Mouse (Mus musculus) limb, embryonic 14.5 days (tissue): Measurements from ENCODE around the gene Dot1l. TPM values are rescaled to one million over a fixed set of nuclear protein-coding genes. Genes with fewer than 3 reads are reported as not detected.
"Not testable (repeated sequence)": the region's sequence is repeated elsewhere in the genome, so short reads cannot be mapped to it uniquely, and the experiment has no call there.

ENCODE experiments used
- ATAC-seq: fragments of 200-750 bp; cut with Nextera tagmentation; 2 replicates; pipeline ENCODE4 v1.8.0; 2017; ENCODE audit warnings: low read depth, moderate number of reproducible peaks, moderate TSS enrichment; ENCODE audit not compliant: low FRiP score
- DNase-seq: peaks from one replicate; pipeline ENCODE4 v3.0.0-alpha.2; 2015; ENCODE audit warnings: low spot score
- H3K27ac ChIP-seq: fragments of 300-500 bp; sonication (generic); replicated peaks from 2 replicates; pipeline ENCODE4 v1.5.1; 2014; ENCODE audit warnings: low read depth, mild to moderate bottlenecking, low read length, moderate library complexity, mixed read lengths
- H3K27me3 ChIP-seq: fragments of 300-500 bp; sonication (generic); 2 replicates; pipeline ENCODE4 v1.6.1; 2014; ENCODE audit warnings: low read length, mixed read lengths; ENCODE audit not compliant: control insufficient read depth, insufficient read depth
- H3K36me3 ChIP-seq: fragments of 300-500 bp; sonication (generic); 2 replicates; pipeline ENCODE4 v1.6.1; 2014; ENCODE audit warnings: mild to moderate bottlenecking, low read length, moderate library complexity, mixed read lengths; ENCODE audit not compliant: control insufficient read depth, insufficient read depth
- H3K4me1 ChIP-seq: fragments of 300-500 bp; sonication (generic); 2 replicates; pipeline ENCODE4 v1.6.1; 2014; ENCODE audit warnings: antibody characterized with exemption, low read length, mixed read lengths; ENCODE audit not compliant: control insufficient read depth, insufficient read depth
- H3K4me2 ChIP-seq: fragments of 300-500 bp; sonication (generic); replicated peaks from 2 replicates; pipeline ENCODE4 v1.6.1; 2014; ENCODE audit warnings: low read depth, mild to moderate bottlenecking, low read length, moderate library complexity; ENCODE audit not compliant: severe bottlenecking
- H3K4me3 ChIP-seq: fragments of 300-500 bp; sonication (generic); replicated peaks from 2 replicates; pipeline ENCODE4 v1.5.1; 2014; ENCODE audit warnings: low read length
- H3K9ac ChIP-seq: fragments of 300-500 bp; sonication (generic); 2 replicates; pipeline ENCODE4 v1.6.1; 2014; ENCODE audit warnings: mild to moderate bottlenecking, low read depth, low read length, moderate library complexity; ENCODE audit not compliant: severe bottlenecking
- H3K9me3 ChIP-seq: fragments of 300-500 bp; sonication (generic); 2 replicates; pipeline ENCODE4 v1.6.1; 2016; ENCODE audit warnings: low read length; ENCODE audit not compliant: control insufficient read depth
- POLR2A ChIP-seq: fragments of 200-500 bp; IDR thresholded peaks from 2 replicates; pipeline ENCODE4 v1.8.0; 2012; ENCODE audit warnings: inconsistent platforms, mild to moderate bottlenecking, moderate library complexity, borderline replicate concordance; ENCODE audit not compliant: insufficient read depth, insufficient read length; ENCODE audit errors: extremely low read depth
- WGBS: fragments of 180-500 bp; shearing (Covaris S2); extraction: QIAGEN DNeasy Blood & Tissue Kit; methylation state at CpG from one replicate; pipeline ENCODE4 v1.1.7; 2014; 5-methylcytosine and 5-hydroxymethylcytosine counted together
- polyA plus RNA-seq, 2 experiments: library from polyadenylated mRNA; depleted of rRNA in 1 of 2; stranded (reverse) in 1 of 2; unstranded in 1 of 2; fragments of >200 nt; fragmentation: Nextera tagmentation in 1 of 2; extraction: Ambion mirVana in 1 of 2; gene quantifications; 2 replicates each; pipeline versions ENCODE4 v1.2.1 to v1.2.3; 2012 to 2014

The Dot1l gene
- polyA plus RNA-seq, 2 experiments, result 22.7 to 55.1 TPM

GRCm38 (mm10) chr10:80813366-80813765 is 58.4 kb downstream of the Dot1l start, which contains the start of gene Jsrp1:
Gene Jsrp1 (minus strand): TSS chr10:80813498.
- Histone ChIP-seq H3K4me2 (no peak within 1 kb of the TSS), H3K9ac (no peak within 1 kb of the TSS), H3K4me1 (peaks cover 15% of the 10 kb centered on the region), H3K27ac (no peak within 1 kb of the TSS), H3K27me3 (peaks cover 22% of the 10 kb centered on the region), H3K36me3 (no peaks in the 10 kb centered on the region), H3K9me3 (no peaks in the 10 kb centered on the region), H3K4me3 (no peak within 1 kb of the TSS)
- no peak for TF ChIP-seq POLR2A
- DNase-seq, result no peak
- ATAC-seq, result peak; percentile 32; the same call in 1 of the 2 replicates
- 61% methylated on average over 4 of the region's 4 CpGs for WGBS

GRCm38 (mm10) chr10:80814800-80815199 is 59.8 kb downstream of the Dot1l start:
- H3K9ac ChIP-seq, result no peak overlapping the region
- no peaks in the 10 kb centered on the region for H3K36me3 ChIP-seq
- H3K4me2 ChIP-seq, result no peak overlapping the region
- H3K27me3 ChIP-seq, result peaks cover 9% of the 10 kb centered on the region; the same call in 1 of the 2 replicates
- DNase-seq, result no peak
- ATAC-seq, result no peak
- H3K4me3 ChIP-seq, result no peak overlapping the region
- peaks cover 6% of the 10 kb centered on the region for H3K4me1 ChIP-seq
- no peak for TF ChIP-seq POLR2A
- no peaks in the 10 kb centered on the region for H3K9me3 ChIP-seq
- WGBS, result 71% methylated on average over 7 of the region's 7 CpGs
- H3K27ac ChIP-seq, result no peak overlapping the region

GRCm38 (mm10) chr10:80816303-80816702 is 61.3 kb downstream of the Dot1l start:
- not testable (repeated sequence) for H3K4me1 ChIP-seq, H3K4me2 ChIP-seq, ATAC-seq, H3K27me3 ChIP-seq, DNase-seq, H3K4me3 ChIP-seq, H3K9me3 ChIP-seq, H3K9ac ChIP-seq, H3K36me3 ChIP-seq, H3K27ac ChIP-seq
- WGBS, result 79% methylated on average over 3 of the region's 3 CpGs

GRCm38 (mm10) chr10:80817164-80817563 is 62.2 kb downstream of the Dot1l start:
- 66% methylated on average over 2 of the region's 2 CpGs for WGBS
- DNase-seq, result no peak
- Histone ChIP-seq H3K9me3 (no peaks in the 10 kb centered on the region), H3K9ac (no peak overlapping the region), H3K4me1 (no peaks in the 10 kb centered on the region), H3K27me3 (no peaks in the 10 kb centered on the region), H3K27ac (no peak overlapping the region), H3K4me3 (no peak overlapping the region), H3K36me3 (no peaks in the 10 kb centered on the region), H3K4me2 (no peak overlapping the region)
- no peak for ATAC-seq
- no peak for TF ChIP-seq POLR2A

GRCm38 (mm10) chr10:80817955-80818354 is 62.9 kb downstream of the Dot1l start:
- H3K4me3 ChIP-seq, DNase-seq: not testable (repeated sequence)
- 84% methylated on average over 7 of the region's 7 CpGs for WGBS

More at GRCm38 (mm10) chr10:80817955-80818354, 62.9 kb downstream of the Dot1l start:
- not testable (repeated sequence) for H3K4me1 ChIP-seq, H3K27me3 ChIP-seq, H3K4me2 ChIP-seq, H3K9me3 ChIP-seq, H3K9ac ChIP-seq, H3K36me3 ChIP-seq, H3K27ac ChIP-seq, ATAC-seq
